8 mouse cellular contexts compared by ENCODE assay signal in the genomic region with DNA sequence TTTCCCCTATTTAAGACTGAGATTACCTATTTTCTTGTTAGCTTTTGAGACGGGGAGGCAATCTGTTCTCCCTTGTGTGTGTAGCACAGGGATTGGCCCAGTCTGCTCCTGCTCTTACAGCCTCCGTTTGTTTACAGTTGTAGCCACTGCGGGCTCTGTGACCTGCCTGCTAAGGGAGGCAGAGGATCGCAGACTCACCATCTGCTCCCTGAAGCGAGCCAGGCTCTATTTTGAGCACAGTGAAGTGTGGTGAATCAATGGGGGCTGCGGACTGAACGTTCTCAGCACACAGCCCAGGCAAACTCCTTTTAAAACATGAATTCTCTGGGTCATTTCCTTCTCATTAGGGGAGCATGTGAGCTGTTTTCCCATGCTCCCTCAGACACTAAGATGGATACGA. TPM values are rescaled to one million over a fixed set of nuclear protein-coding genes. Genes with fewer than 3 reads are reported as not detected.
DNase-seq lines count a peak whose midpoint lies in the region; ATAC-seq and TF ChIP-seq lines count a peak whose summit lies in the region.
"Had no signal": no experiment of that assay in that cellular context is flagged by ENCODE, and none has a peak within 500 bp of the region (broad histone marks: within the 10 kb centered on the region; RNA-seq: fewer than 3 reads in every experiment).

No protein-coding gene starts in this region.

- no peak overlapping the region for H3K27ac ChIP-seq in stomach, embryonic 15.5 days
- no peak overlapping the region for H3K27ac ChIP-seq in stomach, postnatal 0 days (replicated peaks)
- no peak overlapping the region for H3K27ac ChIP-seq in intestine, postnatal 0 days (ENCODE audit: low read depth, low read length)
- H3K27ac ChIP-seq: macrophage had no signal

- no peak overlapping the region for H3K4me2 ChIP-seq in stomach, embryonic 15.5 days
- H3K4me2 ChIP-seq in stomach, postnatal 0 days (replicated peaks; ENCODE audit: low read depth), result no peak overlapping the region
- no peak overlapping the region for H3K4me2 ChIP-seq in intestine, postnatal 0 days (replicated peaks; ENCODE audit: low read depth)

- H3K9ac ChIP-seq in stomach, embryonic 15.5 days, result no peak overlapping the region
- H3K9ac ChIP-seq in stomach, postnatal 0 days (ENCODE audit: low read length), result no peak overlapping the region
- H3K9ac ChIP-seq in intestine, postnatal 0 days (ENCODE audit: low read depth, low read length), result no peak overlapping the region

- 24% methylated on average over 8 of the region's 8 CpGs for WGBS in stomach, embryonic 15.5 days
- WGBS in stomach, postnatal 0 days, result 32% methylated on average over 8 of the region's 8 CpGs
- 35% methylated on average over 8 of the region's 8 CpGs for WGBS in intestine, postnatal 0 days

- TF ChIP-seq EP300 in stomach, postnatal 0 days (optimal IDR thresholded peaks at IDR 0.05), result no peak

- H3K4me3 ChIP-seq in stomach, embryonic 15.5 days (replicated peaks), result no peak overlapping the region
- H3K4me3 ChIP-seq in stomach, postnatal 0 days (ENCODE audit: low read depth, low read length), result no peak overlapping the region
- no peak overlapping the region for H3K4me3 ChIP-seq in intestine, postnatal 0 days (ENCODE audit: low read depth, low read length)

- peaks cover 6% of the 10 kb centered on the region; the same call in 1 of the 2 replicates for H3K4me1 ChIP-seq in stomach, embryonic 15.5 days
- no peaks in the 10 kb centered on the region for H3K4me1 ChIP-seq in stomach, postnatal 0 days (replicated peaks; ENCODE audit: control insufficient read depth, insufficient read depth)
- no peaks in the 10 kb centered on the region for H3K4me1 ChIP-seq in intestine, postnatal 0 days (replicated peaks; ENCODE audit: control insufficient read depth, insufficient read depth, low read length)

- H3K9me3 ChIP-seq in stomach, embryonic 15.5 days, result no peaks in the 10 kb centered on the region
- H3K9me3 ChIP-seq in stomach, postnatal 0 days (ENCODE audit: control insufficient read depth, low read length), result no peaks in the 10 kb centered on the region
- H3K9me3 ChIP-seq in intestine, postnatal 0 days (ENCODE audit: control insufficient read depth), result no peaks in the 10 kb centered on the region

- no peaks in the 10 kb centered on the region for H3K27me3 ChIP-seq in stomach, embryonic 15.5 days (replicated peaks)
- H3K27me3 ChIP-seq in stomach, postnatal 0 days (ENCODE audit: control insufficient read depth, insufficient read depth, low read length), result no peaks in the 10 kb centered on the region
- no peaks in the 10 kb centered on the region for H3K27me3 ChIP-seq in intestine, postnatal 0 days (replicated peaks; ENCODE audit: control insufficient read depth, insufficient read depth, low read length)

- peak; percentile 43; the same call in 1 of the 2 replicates for ATAC-seq in stomach, embryonic 15.5 days (ENCODE audit: insufficient read depth, low FRiP score, low read depth)
- no peak for ATAC-seq in stomach, postnatal 0 days (ENCODE audit: low FRiP score, low TSS enrichment)
- ATAC-seq in intestine, postnatal 0 days, result no peak

- no peak for TF ChIP-seq CTCF in stomach, postnatal 0 days (IDR thresholded peaks at IDR 0.05; ENCODE audit: low read depth)
- no peak for TF ChIP-seq CTCF in intestine, postnatal 0 days (IDR thresholded peaks at IDR 0.05; ENCODE audit: low read depth)

- no peak for DNase-seq in stomach, postnatal 0 days (ENCODE audit: low spot score)
- DNase-seq in frontal cortex, postnatal 14 days (ENCODE audit: low spot score in 2 of 2), result peak; percentile 20 to 40
- peak; percentile 6 to 46 for DNase-seq in left cerebral cortex, adult 9 months (ENCODE audit: low spot score in 2 of 2)
- peak; percentile 35 for DNase-seq in right cerebral cortex, postnatal 4 days
- no peak for DNase-seq in adrenal gland, adult 18-20 months (ENCODE audit: low spot score in 2 of 2)

- H3K36me3 ChIP-seq in stomach, embryonic 15.5 days, result no peaks in the 10 kb centered on the region
- H3K36me3 ChIP-seq in stomach, postnatal 0 days (ENCODE audit: control insufficient read depth, insufficient read depth, low read length), result no peaks in the 10 kb centered on the region; the same call in 1 of the 2 replicates
- H3K36me3 ChIP-seq in intestine, postnatal 0 days (ENCODE audit: control insufficient read depth, insufficient read depth), result no peaks in the 10 kb centered on the region; the same call in 1 of the 2 replicates

RNA-seq across cellular contexts. Expression of a gene that starts 27.4 kb away (rescaled TPM):
- 19.2 and 24.9 TPM in 2 replicates for polyA plus RNA-seq in stomach, embryonic 15.5 days (2015; fragmentation: Nextera tagmentation; extraction: Ambion mirVana)
- 49.8 and 57.5 TPM in 2 replicates for polyA plus RNA-seq in stomach, postnatal 0 days (2015; fragmentation: Nextera tagmentation; extraction: Ambion mirVana)
- total RNA-seq in adrenal gland, adult 18-20 months (2021), result 1 to 10 TPM; 1.2 to 5.9 TPM
- 122 and 141 TPM in 2 replicates for polyA plus RNA-seq in intestine, postnatal 0 days (2015; fragmentation: Nextera tagmentation; extraction: Ambion mirVana)
- polyA plus RNA-seq: macrophage had no signal

RNA-seq across cellular contexts. Expression of a gene that starts 31.5 kb away (rescaled TPM):
- 24.9 and 25.0 TPM in 2 replicates for polyA plus RNA-seq in stomach, embryonic 15.5 days (2015; fragmentation: Nextera tagmentation; extraction: Ambion mirVana)
- polyA plus RNA-seq in stomach, postnatal 0 days (2015; fragmentation: Nextera tagmentation; extraction: Ambion mirVana), result 56.9 and 70.0 TPM in 2 replicates
- total RNA-seq in adrenal gland, adult 18-20 months (2021), result 10 to 100 TPM; 18.3 to 19.4 TPM
- polyA plus RNA-seq in intestine, postnatal 0 days (2015; fragmentation: Nextera tagmentation; extraction: Ambion mirVana), result 13.0 and 13.3 TPM in 2 replicates

RNA-seq across cellular contexts. Expression of a gene that starts 35.1 kb away (rescaled TPM):
- 39.1 and 43.5 TPM in 2 replicates for polyA plus RNA-seq in stomach, embryonic 15.5 days (2015; fragmentation: Nextera tagmentation; extraction: Ambion mirVana)
- polyA plus RNA-seq in stomach, postnatal 0 days (2015; fragmentation: Nextera tagmentation; extraction: Ambion mirVana), result 60.2 and 66.5 TPM in 2 replicates
- total RNA-seq in adrenal gland, adult 18-20 months (2021), result 100 to 1,000 TPM in 1 of 2 experiments, 10 to 100 TPM in 1; 75.4 to 115 TPM
- 50.0 and 50.6 TPM in 2 replicates for polyA plus RNA-seq in intestine, postnatal 0 days (2015; fragmentation: Nextera tagmentation; extraction: Ambion mirVana)

Comparison
In these comparisons a context has a peak if more than half of its experiments do, and no peak if none do; other contexts are left out.
1. DNase-seq: peak in frontal cortex, postnatal 14 days (2 of 2), left cerebral cortex, adult 9 months (2 of 2) and right cerebral cortex, postnatal 4 days (single experiment); none in stomach, postnatal 0 days (single experiment) and adrenal gland, adult 18-20 months (0 of 2).